Mouse (Mus musculus) neural tube, embryonic 12.5 days (tissue): ENCODE measurements at regions not wholly inside any gene's neighbourhood (a gene's known extent, or its start where the extent isn't known, plus 50 kb on each side); places are given as distances from the start of the nearest gene placed in this dataset.

ENCODE experiments used
- ATAC-seq: fragments of 200-750 bp; cut with Nextera tagmentation; 2 replicates; pipeline ENCODE4 v1.8.0; 2017; ENCODE audit warnings: low read depth, mild to moderate bottlenecking, moderate TSS enrichment, moderate library complexity; ENCODE audit not compliant: low FRiP score
- H3K27ac ChIP-seq: fragments of 300-500 bp; sonication (generic); 2 replicates; pipeline ENCODE4 v1.5.1; 2016
- H3K27me3 ChIP-seq: fragments of 300-500 bp; sonication (generic); replicated peaks from 2 replicates; pipeline ENCODE4 v1.6.1; 2016; ENCODE audit warnings: mild to moderate bottlenecking
- H3K36me3 ChIP-seq: fragments of 300-500 bp; sonication (generic); 2 replicates; pipeline ENCODE4 v1.6.1; 2016; ENCODE audit warnings: mild to moderate bottlenecking
- H3K4me1 ChIP-seq: fragments of 300-500 bp; sonication (generic); 2 replicates; pipeline ENCODE4 v1.6.1; 2016
- H3K4me2 ChIP-seq: fragments of 300-500 bp; sonication (generic); replicated peaks from 2 replicates; pipeline ENCODE4 v1.6.1; 2016; ENCODE audit warnings: mild to moderate bottlenecking
- H3K4me3 ChIP-seq: fragments of 300-500 bp; sonication (generic); 2 replicates; pipeline ENCODE4 v1.5.1; 2016
- H3K9ac ChIP-seq: fragments of 300-500 bp; sonication (generic); 2 replicates; pipeline ENCODE4 v1.6.1; 2016; ENCODE audit warnings: mild to moderate bottlenecking
- H3K9me3 ChIP-seq: fragments of 300-500 bp; sonication (generic); 2 replicates; pipeline ENCODE4 v1.6.1; 2016; ENCODE audit warnings: mild to moderate bottlenecking
- WGBS: fragments of 180-500 bp; shearing (Covaris S2); methylation state at CpG from one replicate; pipeline ENCODE4 v1.1.7; 2016; 5-methylcytosine and 5-hydroxymethylcytosine counted together

- Histone ChIP-seq H3K4me3 (peak overlapping the region; percentile 21), H3K36me3 (no peaks in the 10 kb centered on the region), H3K27ac (no peak overlapping the region), H3K9ac (peak overlapping the region; percentile 41; the same call in 1 of the 2 replicates), H3K27me3 (peaks cover 24% of the 10 kb centered on the region), H3K4me2 (peak overlapping the region; percentile 55), H3K9me3 (no peaks in the 10 kb centered on the region), H3K4me1 (peaks cover 19% of the 10 kb centered on the region)
- ATAC-seq = no peak
- under 1% methylated on average over 18 of the region's 18 CpGs for WGBS
Measured at GRCm38 (mm10) chr2:172613891-172614391, 64.5 kb downstream of the Tfap2c start.

GRCm38 (mm10) chr2:172615148-172615547, 65.8 kb downstream of the Tfap2c start:
- Histone ChIP-seq H3K4me2 (no peak overlapping the region), H3K36me3 (no peaks in the 10 kb centered on the region), H3K4me3 (no peak overlapping the region), H3K9me3 (no peaks in the 10 kb centered on the region), H3K9ac (no peak overlapping the region), H3K27me3 (peaks cover 24% of the 10 kb centered on the region), H3K4me1 (peaks cover 19% of the 10 kb centered on the region), H3K27ac (no peak overlapping the region)
- 14% methylated on average over 2 of the region's 2 CpGs for WGBS
- no peak for ATAC-seq

- 14% methylated on average over 4 of the region's 4 CpGs for WGBS
- H3K36me3 ChIP-seq = no peaks in the 10 kb centered on the region
- no peak for ATAC-seq
- H3K4me2 ChIP-seq = no peak overlapping the region
- H3K4me1 ChIP-seq = peaks cover 19% of the 10 kb centered on the region
- H3K9me3 ChIP-seq = no peaks in the 10 kb centered on the region
- no peak overlapping the region for H3K27ac ChIP-seq
- H3K27me3 ChIP-seq = peaks cover 24% of the 10 kb centered on the region
- H3K4me3 ChIP-seq = no peak overlapping the region
- no peak overlapping the region for H3K9ac ChIP-seq
Measured at GRCm38 (mm10) chr2:172615582-172615981, 66.2 kb downstream of the Tfap2c start.

- Histone ChIP-seq H3K36me3 (no peaks in the 10 kb centered on the region), H3K27ac (no peak overlapping the region), H3K9me3 (no peaks in the 10 kb centered on the region), H3K4me3 (no peak overlapping the region), H3K27me3 (peaks cover 18% of the 10 kb centered on the region), H3K4me1 (peaks cover 16% of the 10 kb centered on the region), H3K9ac (no peak overlapping the region), H3K4me2 (no peak overlapping the region)
- WGBS = 86% methylated on average over 7 of the region's 7 CpGs
- no peak for ATAC-seq
Measured at GRCm38 (mm10) chr2:172619168-172619567, 69.8 kb downstream of the Tfap2c start.

GRCm38 (mm10) chr2:172620001-172620400, 70.6 kb downstream of the Tfap2c start:
- peaks cover 14% of the 10 kb centered on the region for H3K27me3 ChIP-seq
- no peaks in the 10 kb centered on the region for H3K36me3 ChIP-seq
- no peak overlapping the region for H3K27ac ChIP-seq
- peaks cover 9% of the 10 kb centered on the region; the same call in 1 of the 2 replicates for H3K4me1 ChIP-seq
- no peak for ATAC-seq
- no peaks in the 10 kb centered on the region for H3K9me3 ChIP-seq
- no peak overlapping the region for H3K4me3 ChIP-seq
- no peak overlapping the region for H3K9ac ChIP-seq
- WGBS = 60% methylated on average over 5 of the region's 5 CpGs
- no peak overlapping the region for H3K4me2 ChIP-seq

- H3K9me3 ChIP-seq = no peaks in the 10 kb centered on the region
- H3K9ac ChIP-seq = no peak overlapping the region
- H3K4me1 ChIP-seq = 0 out of 2 replicates have a peak, but pooled peaks cover 5% of the 10 kb centered on the region
- H3K27me3 ChIP-seq = peaks cover 9% of the 10 kb centered on the region; the same call in 1 of the 2 replicates
- peak overlapping the region; percentile 28 for H3K4me2 ChIP-seq
- ATAC-seq = no peak
- no peak overlapping the region for H3K4me3 ChIP-seq
- no peak overlapping the region for H3K27ac ChIP-seq
- no peaks in the 10 kb centered on the region for H3K36me3 ChIP-seq
- WGBS = 9% methylated on average over 14 of the region's 14 CpGs
Measured at GRCm38 (mm10) chr2:172623707-172624106, 74.3 kb downstream of the Tfap2c start.

- 76% methylated on average over 20 of the region's 20 CpGs for WGBS
- no peak for ATAC-seq
- Histone ChIP-seq H3K4me3 (no peak overlapping the region), H3K4me2 (no peak overlapping the region), H3K4me1 (0 out of 2 replicates have a peak, but pooled peaks cover 5% of the 10 kb centered on the region), H3K27me3 (peaks cover 9% of the 10 kb centered on the region; the same call in 1 of the 2 replicates), H3K36me3 (no peaks in the 10 kb centered on the region), H3K27ac (no peak overlapping the region), H3K9me3 (no peaks in the 10 kb centered on the region), H3K9ac (no peak overlapping the region)
Measured at GRCm38 (mm10) chr2:172627353-172628306, 78.2 kb downstream of the Tfap2c start.

- no peak overlapping the region for H3K27ac ChIP-seq
- H3K27me3 ChIP-seq = no peaks in the 10 kb centered on the region
- no peaks in the 10 kb centered on the region for H3K4me1 ChIP-seq
- no peaks in the 10 kb centered on the region for H3K9me3 ChIP-seq
- no peak overlapping the region for H3K4me2 ChIP-seq
- 79% methylated on average over 3 of the region's 3 CpGs for WGBS
- no peak overlapping the region for H3K9ac ChIP-seq
- no peak overlapping the region for H3K4me3 ChIP-seq
- H3K36me3 ChIP-seq = no peaks in the 10 kb centered on the region
- ATAC-seq = no peak
Measured at GRCm38 (mm10) chr2:172630333-172630732, 80.9 kb downstream of the Tfap2c start.

GRCm38 (mm10) chr2:172642616-172643015, 93.2 kb downstream of the Tfap2c start:
- H3K27ac ChIP-seq = no peak overlapping the region
- no peak for ATAC-seq
- no peak overlapping the region for H3K9ac ChIP-seq
- no peaks in the 10 kb centered on the region for H3K36me3 ChIP-seq
- peaks cover 5% of the 10 kb centered on the region; the same call in 1 of the 2 replicates for H3K9me3 ChIP-seq
- H3K4me3 ChIP-seq = no peak overlapping the region
- WGBS = 60% methylated on average over 11 of the region's 11 CpGs
- H3K4me2 ChIP-seq = no peak overlapping the region
- H3K4me1 ChIP-seq = no peaks in the 10 kb centered on the region
- H3K27me3 ChIP-seq = peaks cover 12% of the 10 kb centered on the region

- peak overlapping the region; percentile 1; the same call in 1 of the 2 replicates for H3K9ac ChIP-seq
- H3K9me3 ChIP-seq = peaks cover 5% of the 10 kb centered on the region; the same call in 1 of the 2 replicates
- no peaks in the 10 kb centered on the region for H3K36me3 ChIP-seq
- WGBS = 25% methylated on average over 12 of the region's 12 CpGs
- H3K4me3 ChIP-seq = no peak overlapping the region
- no peak overlapping the region for H3K4me2 ChIP-seq
- ATAC-seq = no peak
- H3K4me1 ChIP-seq = no peaks in the 10 kb centered on the region
- H3K27ac ChIP-seq = no peak overlapping the region
- H3K27me3 ChIP-seq = peaks cover 12% of the 10 kb centered on the region
Measured at GRCm38 (mm10) chr2:172643860-172644259, 94.5 kb downstream of the Tfap2c start.

- no peak overlapping the region for H3K4me2 ChIP-seq
- H3K36me3 ChIP-seq = no peaks in the 10 kb centered on the region
- H3K9me3 ChIP-seq = peaks cover 5% of the 10 kb centered on the region; the same call in 1 of the 2 replicates
- peaks cover 12% of the 10 kb centered on the region for H3K27me3 ChIP-seq
- no peak overlapping the region for H3K27ac ChIP-seq
- H3K4me1 ChIP-seq = no peaks in the 10 kb centered on the region
- H3K9ac ChIP-seq = no peak overlapping the region
- ATAC-seq = no peak
- no peak overlapping the region for H3K4me3 ChIP-seq
- 38% methylated on average over 6 of the region's 6 CpGs for WGBS
Measured at GRCm38 (mm10) chr2:172644451-172644850, 95.1 kb downstream of the Tfap2c start.

- H3K9ac ChIP-seq = no peak overlapping the region
- H3K9me3 ChIP-seq = no peaks in the 10 kb centered on the region
- H3K36me3 ChIP-seq = no peaks in the 10 kb centered on the region
- H3K4me3 ChIP-seq = no peak overlapping the region
- 73% methylated on average over 11 of the region's 11 CpGs for WGBS
- H3K4me1 ChIP-seq = no peaks in the 10 kb centered on the region
- ATAC-seq = no peak
- H3K27me3 ChIP-seq = peaks cover 12% of the 10 kb centered on the region
- no peak overlapping the region for H3K4me2 ChIP-seq
- H3K27ac ChIP-seq = no peak overlapping the region
Measured at GRCm38 (mm10) chr2:172648072-172648471, 98.7 kb downstream of the Tfap2c start.
